8 mouse cellular contexts compared by ENCODE assay signal in genomic region chr7:63910912-63911311, GRCm38 (mm10). TPM values are rescaled to one million over a fixed set of nuclear protein-coding genes. Genes with fewer than 3 reads are reported as not detected.
DNase-seq lines count a peak whose midpoint lies in the region; ATAC-seq and TF ChIP-seq lines count a peak whose summit lies in the region.

No protein-coding gene starts in this region.

- TF ChIP-seq RAD21 in MEL (IDR thresholded peaks at IDR 0.05; ENCODE audit: low read depth, low read length) = peak; percentile 5

- peak; percentile 57 to 69 for TF ChIP-seq EP300 in MEL (IDR thresholded peaks at IDR 0.05; ENCODE audit: low read depth in 1 of 2, low read length in 2 of 2)

- peaks cover 79% of the 10 kb centered on the region for H3K4me1 ChIP-seq in kidney, adult 2 months (ENCODE audit: control insufficient read depth, insufficient read depth, low read length)
- H3K4me1 ChIP-seq in MEL (ENCODE audit: control insufficient read depth in 1 of 2, insufficient read depth in 2 of 2, low read length in 2 of 2) = peaks cover 22 to 62% of the 10 kb centered on the region in 2 experiments
- H3K4me1 ChIP-seq in hindbrain, postnatal 0 days (ENCODE audit: insufficient read depth, low read length) = peaks cover 41% of the 10 kb centered on the region

- no peak overlapping the region for H3K4me3 ChIP-seq in kidney, adult 2 months (ENCODE audit: insufficient read depth, low read depth, low read length)
- no peak overlapping the region for H3K4me3 ChIP-seq in MEL (ENCODE audit: control insufficient read depth in 1 of 2, insufficient read depth in 1 of 2, low read depth in 2 of 2, low read length in 2 of 2)
- H3K4me3 ChIP-seq in hindbrain, postnatal 0 days (ENCODE audit: low read length) = no peak overlapping the region

- TF ChIP-seq POLR2A in kidney, adult 2 months (IDR thresholded peaks at IDR 0.05; ENCODE audit: low read depth, low read length) = no peak
- TF ChIP-seq POLR2A in MEL (IDR thresholded peaks at IDR 0.05; ENCODE audit: control insufficient read depth in 1 of 2, insufficient read depth in 1 of 2, low read depth in 1 of 2, low read length in 2 of 2, poor library complexity in 1 of 2) = no peak

- H3K27me3 ChIP-seq in kidney, adult 2 months (replicated peaks; ENCODE audit: control insufficient read depth, insufficient read depth, low read length) = no peaks in the 10 kb centered on the region
- H3K27me3 ChIP-seq in MEL (ENCODE audit: control insufficient read depth in 1 of 2, insufficient read depth in 2 of 2, low read length in 2 of 2) = no peaks in the 10 kb centered on the region
- H3K27me3 ChIP-seq in hindbrain, postnatal 0 days (ENCODE audit: insufficient read depth, low read length) = no peaks in the 10 kb centered on the region

- H3K36me3 ChIP-seq in kidney, adult 2 months (ENCODE audit: control insufficient read depth, insufficient read depth, low read length) = no peaks in the 10 kb centered on the region
- H3K36me3 ChIP-seq in MEL (ENCODE audit: control insufficient read depth in 1 of 2, insufficient read depth in 2 of 2, low read length in 2 of 2) = peaks cover 0 to 53% of the 10 kb centered on the region in 2 experiments; a peak in 2 of 4 replicates
- H3K36me3 ChIP-seq in hindbrain, postnatal 0 days (ENCODE audit: insufficient read depth, low read length) = no peaks in the 10 kb centered on the region

- peaks cover 41% of the 10 kb centered on the region for H3K79me2 ChIP-seq in MEL (ENCODE audit: control insufficient read depth, insufficient read depth, low read length, poor library complexity)

- DNase-seq in kidney, adult 2 months = peak; percentile 64
- DNase-seq in kidney, postnatal 14 days = no peak
- DNase-seq in MEL (ENCODE audit: low read depth, low spot score) = peak; percentile 91
- DNase-seq in hindbrain, postnatal 0 days (ENCODE audit: low spot score) = peak; percentile 3
- DNase-seq in lung, postnatal 25 days (ENCODE audit: low spot score) = peak; percentile 77
- no peak for DNase-seq in layer of hippocampus, postnatal 10 days (ENCODE audit: low spot score in 2 of 2)
- DNase-seq in left cerebral cortex, postnatal 14 days (ENCODE audit: low spot score in 2 of 2) = no peak
- no peak for DNase-seq in left cerebral cortex, postnatal 25 days (ENCODE audit: low spot score in 2 of 2)

- intact Hi-C loops in left cerebral cortex, postnatal 14 days (cut with DNase I) = no loop called here
- intact Hi-C loops in left cerebral cortex, postnatal 25 days (cut with DNase I) = no loop called here

- peak overlapping the region; percentile 39; the same call in 1 of the 2 replicates for H3K9ac ChIP-seq in MEL (ENCODE audit: control insufficient read depth, low read depth, low read length, poor library complexity, severe bottlenecking)
- H3K9ac ChIP-seq in hindbrain, postnatal 0 days (replicated peaks; ENCODE audit: low read length) = no peak overlapping the region

- no peaks in the 10 kb centered on the region for H3K9me3 ChIP-seq in MEL (replicated peaks; ENCODE audit: insufficient read depth, low read length)
- no peaks in the 10 kb centered on the region for H3K9me3 ChIP-seq in hindbrain, postnatal 0 days (ENCODE audit: low read length)

- peak; percentile 20; the same call in 1 of the 2 replicates for TF ChIP-seq CTCF in kidney, adult 2 months (conservative IDR thresholded peaks at IDR 0.05; ENCODE audit: insufficient read depth, insufficient read length, low read depth, low read length)
- TF ChIP-seq CTCF in MEL (IDR thresholded peaks at IDR 0.05 in 2 of 3, conservative IDR thresholded peaks at IDR 0.05 in 1 of 3; ENCODE audit: control insufficient read depth in 1 of 3, insufficient read depth in 1 of 3, low read depth in 2 of 3, low read length in 3 of 3, poor library complexity in 1 of 3, severe bottlenecking in 1 of 3) = peak in 1 of 3 experiments; percentile 10; a peak in 1 of 6 replicates
- peak; percentile 24; the same call in 1 of the 2 replicates for TF ChIP-seq CTCF in hindbrain, postnatal 0 days (IDR thresholded peaks at IDR 0.05; ENCODE audit: low read depth)

- WGBS in kidney, adult 2 months = 16% methylated on average over 4 of the region's 4 CpGs
- 48% methylated on average over 4 of the region's 4 CpGs for WGBS in hindbrain, postnatal 0 days

- no peak overlapping the region for H3K4me2 ChIP-seq in hindbrain, postnatal 0 days (ENCODE audit: low read depth, low read length)

- ATAC-seq in hindbrain, postnatal 0 days = no peak

- H3K27ac ChIP-seq in kidney, adult 2 months (ENCODE audit: insufficient read depth, low read depth, low read length) = peak overlapping the region; percentile 96
- peak overlapping the region; percentile 86 for H3K27ac ChIP-seq in MEL (ENCODE audit: control insufficient read depth, low read depth, low read length)
- peak overlapping the region; percentile 70; the same call in 1 of the 2 replicates for H3K27ac ChIP-seq in hindbrain, postnatal 0 days

TF ChIP-seq in MEL, 35 proteins besides CTCF, POLR2A, EP300 and RAD21:
- TF ChIP-seq SIN3A (IDR thresholded peaks at IDR 0.05; ENCODE audit: low read length) = peak; percentile 39; the same call in 1 of the 2 replicates
- TF ChIP-seq ETS1 (IDR thresholded peaks at IDR 0.05; ENCODE audit: low read depth, low read length) = peak; percentile 69
- TF ChIP-seq TCF12 (IDR thresholded peaks at IDR 0.05; ENCODE audit: low read depth, low read length) = peak; percentile 35
- peak; percentile 69; the same call in 1 of the 2 replicates for TF ChIP-seq MAZ (IDR thresholded peaks at IDR 0.05; ENCODE audit: low read depth, low read length)
- peak; percentile 57; the same call in 1 of the 2 replicates for TF ChIP-seq TBP (IDR thresholded peaks at IDR 0.05; ENCODE audit: low read depth, low read length)
- no peak for TF ChIP-seq MYB (IDR thresholded peaks at IDR 0.05; ENCODE audit: low read depth, low read length)
- no peak for TF ChIP-seq TAL1 (IDR thresholded peaks at IDR 0.05; ENCODE audit: low read length)

RNA-seq across cellular contexts. Expression of gene E030018B13Rik, which starts 5.7 kb away (rescaled TPM):
- not detected in 2 replicates for polyA plus RNA-seq in kidney, adult 2 months (2012; rRNA removed)
- not detected in 2 replicates for total RNA-seq in MEL (2012; rRNA removed)
- polyA plus RNA-seq in MEL (2012; ENCODE audit: insufficient read depth in 1 of 2, insufficient read length in 2 of 2, low read depth in 1 of 2, low replicate concordance in 2 of 2, missing spikeins in 1 of 2) = under 1 TPM in 1 of 2 experiments, not detected in 1; 0.07 TPM
- total RNA-seq in hindbrain, postnatal 0 days (2014; rRNA removed) = not detected in 2 replicates
- not detected in 2 replicates for polyA plus RNA-seq in hindbrain, postnatal 0 days (2015; fragmentation: Nextera tagmentation; extraction: Ambion mirVana)
- total RNA-seq in layer of hippocampus, postnatal 10 days (2021) = not detected
- total RNA-seq in left cerebral cortex, postnatal 14 days (2021) = not detected
- not detected for total RNA-seq in left cerebral cortex, postnatal 25 days (2021)

RNA-seq across cellular contexts. Expression of gene Klf13, which starts 27.8 kb away (rescaled TPM):
- polyA plus RNA-seq in kidney, adult 2 months (2012; rRNA removed) = 30.6 and 31.2 TPM in 2 replicates
- 20.5 and 21.6 TPM in 2 replicates for total RNA-seq in MEL (2012; rRNA removed)
- 100 to 1,000 TPM in 1 of 2 experiments, 10 to 100 TPM in 1; 26.9 to 118 TPM for polyA plus RNA-seq in MEL (2012; ENCODE audit: insufficient read depth in 1 of 2, insufficient read length in 2 of 2, low read depth in 1 of 2, low replicate concordance in 2 of 2, missing spikeins in 1 of 2)
- total RNA-seq in hindbrain, postnatal 0 days (2014; rRNA removed) = 30.7 and 34.0 TPM in 2 replicates
- 26.9 and 28.0 TPM in 2 replicates for polyA plus RNA-seq in hindbrain, postnatal 0 days (2015; fragmentation: Nextera tagmentation; extraction: Ambion mirVana)
- total RNA-seq in layer of hippocampus, postnatal 10 days (2021) = 100 to 1,000 TPM; 129 to 136 TPM
- 100 to 1,000 TPM; 168 to 175 TPM for total RNA-seq in left cerebral cortex, postnatal 14 days (2021)
- total RNA-seq in left cerebral cortex, postnatal 25 days (2021) = 100 to 1,000 TPM; 161 to 167 TPM

Comparison
In these comparisons a context has a peak if more than half of its experiments do, and no peak if none do; other contexts are left out.
1. DNase-seq: peak in kidney, adult 2 months (single experiment), MEL (single experiment), hindbrain, postnatal 0 days (single experiment) and lung, postnatal 25 days (single experiment); none in kidney, postnatal 14 days (single experiment), layer of hippocampus, postnatal 10 days (0 of 2), left cerebral cortex, postnatal 14 days (0 of 2) and left cerebral cortex, postnatal 25 days (0 of 2).
2. Peak in every context shown above with its lines, with median percentiles within 50 percentile points of each other: H3K27ac ChIP-seq.